Mouse (Mus musculus) liver, embryonic 15.5 days (tissue): ENCODE results near the gene Dnajc22. TPM values are rescaled to one million over a fixed set of nuclear protein-coding genes. Genes with fewer than 3 reads are reported as not detected.

Experiments used
- ATAC-seq: fragments of 200-750 bp; cut with Nextera tagmentation; 2 replicates; pipeline ENCODE4 v1.8.0; 2017; ENCODE audit warnings: moderate number of reproducible peaks, mild to moderate bottlenecking, moderate library complexity; ENCODE audit not compliant: insufficient read depth
- H3K27ac ChIP-seq: fragments of 300-500 bp; sonication (generic); replicated peaks from 2 replicates; pipeline ENCODE4 v1.5.1; 2015; ENCODE audit warnings: mild to moderate bottlenecking, inconsistent platforms
- H3K27me3 ChIP-seq: fragments of 300-500 bp; sonication (generic); 2 replicates; pipeline ENCODE4 v1.6.1; 2015; ENCODE audit warnings: mild to moderate bottlenecking, inconsistent platforms
- H3K36me3 ChIP-seq: fragments of 300-500 bp; sonication (generic); replicated peaks from 2 replicates; pipeline ENCODE4 v1.6.1; 2015; ENCODE audit warnings: moderate library complexity, mild to moderate bottlenecking, inconsistent platforms
- H3K4me1 ChIP-seq: fragments of 300-500 bp; sonication (generic); replicated peaks from 2 replicates; pipeline ENCODE4 v1.6.1; 2015; ENCODE audit warnings: inconsistent platforms
- H3K4me2 ChIP-seq: fragments of 300-500 bp; sonication (generic); 2 replicates; pipeline ENCODE4 v1.6.1; 2015; ENCODE audit warnings: moderate library complexity, mild to moderate bottlenecking, inconsistent platforms
- H3K4me3 ChIP-seq: fragments of 300-500 bp; sonication (generic); replicated peaks from 2 replicates; pipeline ENCODE4 v1.5.1; 2015; ENCODE audit warnings: mild to moderate bottlenecking, inconsistent platforms
- H3K9ac ChIP-seq: fragments of 300-500 bp; sonication (generic); 2 replicates; pipeline ENCODE4 v1.6.1; 2015; ENCODE audit warnings: moderate library complexity, mild to moderate bottlenecking, inconsistent platforms
- H3K9me3 ChIP-seq: fragments of 300-500 bp; sonication (generic); replicated peaks from 2 replicates; pipeline ENCODE4 v1.6.1; 2016; ENCODE audit warnings: inconsistent platforms
- WGBS: fragments of 180-500 bp; shearing (Covaris S2); methylation state at CpG from one replicate; pipeline ENCODE4 v1.1.7; 2015; ENCODE audit warnings: mixed read lengths; ENCODE audit not compliant: insufficient replicate concordance; 5-methylcytosine and 5-hydroxymethylcytosine counted together
- polyA plus RNA-seq: library from polyadenylated mRNA; unstranded; fragments of >200 nt; fragmentation: Nextera tagmentation; extraction: Ambion mirVana; gene quantifications from 2 replicates; pipeline ENCODE4 v1.2.1, GENCODE M21; 2015

Dnajc22 gene
- polyA plus RNA-seq, 1 experiment from 2014 or later = 18.1 TPM

DNA sequence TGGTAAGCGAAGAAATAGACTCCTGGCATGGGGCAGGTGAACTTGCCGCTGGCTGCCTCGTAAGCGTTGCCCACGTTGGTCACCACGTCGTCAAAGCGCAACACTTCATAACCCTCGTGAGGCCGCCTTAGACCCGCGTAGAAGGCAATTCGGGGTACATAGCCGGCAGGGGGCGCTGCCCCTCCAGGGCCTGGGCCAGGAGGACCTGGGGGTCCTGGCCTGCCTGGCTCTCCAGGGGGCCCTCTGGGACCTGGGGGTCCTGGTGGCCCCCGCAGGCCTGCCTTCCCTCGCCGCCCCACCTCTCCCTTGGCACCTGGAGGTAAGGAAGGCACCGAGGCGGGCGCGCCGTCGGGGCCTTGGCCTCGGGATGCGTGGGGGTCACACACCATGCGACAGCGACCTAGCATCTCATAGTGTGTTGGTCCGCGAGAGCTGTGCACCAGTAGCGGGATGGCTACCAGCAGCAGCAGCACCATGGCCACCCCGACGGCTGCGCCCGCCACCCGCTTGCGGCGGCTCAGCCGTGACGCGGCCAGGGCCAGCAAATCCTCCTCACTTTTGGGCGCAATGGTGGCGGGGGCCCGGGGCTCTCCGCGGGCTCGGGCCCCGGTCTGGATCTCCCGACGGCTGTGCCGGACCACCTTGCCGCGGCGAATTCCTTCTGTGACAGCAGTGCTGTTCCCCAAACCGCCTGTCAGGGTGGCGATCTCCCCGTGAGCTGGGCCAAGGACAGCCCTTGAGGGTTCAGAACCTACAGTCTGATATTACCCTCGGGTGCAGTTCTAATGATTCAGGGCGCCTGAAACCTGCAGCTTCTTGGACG, 5.5 kb upstream of the Dnajc22 start, which contains the start of gene C1ql4:
C1ql4 (minus strand) TSS at position 565 of the 823 bp plus-strand sequence.
- Histone ChIP-seq H3K4me1 (peaks cover 41% of the 10 kb centered on the region), H3K4me3 (peak within 1 kb of the TSS; percentile 21), H3K4me2 (peak within 1 kb of the TSS; percentile 52), H3K27ac (no peak within 1 kb of the TSS), H3K27me3 (peaks cover 94% of the 10 kb centered on the region), H3K9me3 (no peaks in the 10 kb centered on the region), H3K36me3 (peaks cover 11% of the 10 kb centered on the region), H3K9ac (no peak within 1 kb of the TSS)
- whole genome bisulfite sequencing = 12% methylated on average over 60 of the region's 60 CpGs
- no peak for ATAC-seq

DNA sequence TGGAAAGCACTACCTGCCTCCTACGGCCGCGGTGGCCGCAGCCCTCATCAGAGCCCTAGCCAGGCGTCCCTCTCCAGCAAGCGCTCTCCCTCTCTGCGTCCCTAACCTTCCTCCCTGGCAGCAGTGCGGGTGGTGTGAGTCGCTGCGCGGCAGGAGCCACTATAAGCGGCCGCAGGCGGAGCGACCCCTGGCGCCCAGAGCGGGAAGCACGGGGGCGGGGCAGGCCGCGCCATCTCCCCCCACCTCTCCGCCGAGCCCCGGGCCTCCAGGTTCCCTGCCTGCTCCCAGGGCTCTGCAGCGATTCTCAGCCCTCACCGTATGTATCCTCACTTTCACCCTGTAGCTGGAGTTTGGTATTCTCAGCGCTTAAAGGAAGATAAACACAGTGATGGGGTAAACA, 4.7 kb upstream of the Dnajc22 start:
- no peak overlapping the region for H3K9ac ChIP-seq
- H3K4me1 ChIP-seq = peaks cover 43% of the 10 kb centered on the region
- H3K27me3 ChIP-seq = peaks cover 100% of the 10 kb centered on the region
- peak overlapping the region; percentile 21 for H3K4me3 ChIP-seq
- H3K36me3 ChIP-seq = 0 out of 2 replicates have a peak, but pooled peaks cover 3% of the 10 kb centered on the region
- peak; percentile 23; the same call in 1 of the 2 replicates for ATAC-seq
- H3K27ac ChIP-seq = no peak overlapping the region
- H3K4me2 ChIP-seq = peak overlapping the region; percentile 52
- WGBS = 1% methylated on average over 27 of the region's 27 CpGs
- H3K9me3 ChIP-seq = no peaks in the 10 kb centered on the region

DNA sequence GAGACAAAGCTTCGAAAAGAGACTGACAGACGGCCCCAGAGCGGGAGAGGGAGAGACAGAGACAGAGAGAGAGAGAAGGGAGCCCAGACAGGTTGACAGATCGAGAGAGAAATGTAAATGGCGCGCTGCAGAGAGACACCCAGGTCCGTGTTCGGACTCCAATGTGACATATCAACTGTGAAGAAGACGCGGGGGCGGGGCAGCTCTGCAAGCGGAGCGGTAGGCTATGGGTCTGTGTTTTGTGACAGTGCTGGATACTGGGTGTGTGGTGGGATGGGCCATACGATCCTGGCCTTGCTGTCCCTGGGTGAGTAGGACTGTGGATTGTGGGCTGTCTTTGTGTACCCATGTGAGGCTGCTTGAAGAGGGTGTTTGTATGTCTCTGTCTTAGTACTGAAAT, 3.9 kb upstream of the Dnajc22 start:
- H3K27me3 ChIP-seq = peaks cover 100% of the 10 kb centered on the region
- peak overlapping the region; percentile 52 for H3K4me2 ChIP-seq
- H3K36me3 ChIP-seq = no peaks in the 10 kb centered on the region
- 10% methylated on average over 14 of the region's 14 CpGs for WGBS
- H3K9ac ChIP-seq = no peak overlapping the region
- H3K4me1 ChIP-seq = peaks cover 43% of the 10 kb centered on the region
- H3K27ac ChIP-seq = no peak overlapping the region
- H3K9me3 ChIP-seq = no peaks in the 10 kb centered on the region
- no peak for ATAC-seq
- no peak overlapping the region for H3K4me3 ChIP-seq

- no peak for ATAC-seq
Measured at GRCm38 (mm10) chr15:99093291-99094258, 605 bp downstream of the Dnajc22 start.

DNA sequence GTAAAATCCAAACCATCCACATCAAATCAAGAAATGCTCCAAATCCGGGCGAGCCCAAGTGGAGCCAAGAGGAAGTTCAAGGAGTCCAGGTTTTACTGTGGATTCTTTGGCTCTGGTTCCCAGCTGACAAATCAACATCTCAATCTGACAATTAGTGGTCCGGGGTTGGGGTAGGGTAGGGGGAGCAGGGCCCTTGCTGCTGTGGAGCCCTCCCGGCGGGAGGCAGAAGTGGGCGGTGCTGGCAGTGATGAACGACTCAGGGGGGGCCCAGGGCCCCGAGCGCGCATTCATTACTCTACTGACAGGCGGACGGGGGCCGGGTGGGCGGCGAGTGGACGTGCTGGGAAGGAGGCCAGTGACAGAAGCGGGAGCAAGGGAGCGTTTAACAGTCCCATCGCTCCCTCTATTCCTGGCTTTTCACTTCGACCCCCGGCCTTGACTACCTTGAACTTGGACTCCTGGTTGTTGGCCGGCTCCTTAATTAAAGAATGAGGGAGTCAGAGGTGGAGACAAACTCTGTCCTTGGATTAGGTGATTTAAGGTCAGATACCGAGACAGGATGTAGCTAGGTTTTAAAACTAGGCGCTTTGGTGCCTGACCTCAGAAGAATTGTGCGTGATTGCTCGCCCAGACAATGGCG, 1.8 kb downstream of the Dnajc22 start:
- Histone ChIP-seq H3K4me3 (no peak overlapping the region), H3K9me3 (no peaks in the 10 kb centered on the region), H3K27ac (no peak overlapping the region), H3K4me2 (no peak overlapping the region), H3K9ac (no peak overlapping the region), H3K27me3 (peaks cover 100% of the 10 kb centered on the region), H3K36me3 (no peaks in the 10 kb centered on the region), H3K4me1 (peaks cover 40% of the 10 kb centered on the region)
- WGBS = 4% methylated on average over 27 of the region's 27 CpGs
- no peak for ATAC-seq

More at GRCm38 (mm10) chr15:99093291-99094258, 605 bp downstream of the Dnajc22 start:
- no peak overlapping the region for H3K9ac ChIP-seq
- peaks cover 100% of the 10 kb centered on the region for H3K27me3 ChIP-seq
- WGBS = 2% methylated on average over 56 of the region's 56 CpGs
- no peaks in the 10 kb centered on the region for H3K9me3 ChIP-seq
- H3K4me2 ChIP-seq = peak overlapping the region; percentile 57
- no peaks in the 10 kb centered on the region for H3K36me3 ChIP-seq
- H3K4me1 ChIP-seq = peaks cover 44% of the 10 kb centered on the region
- peak overlapping the region; percentile 43 for H3K4me3 ChIP-seq
- no peak overlapping the region for H3K27ac ChIP-seq

GRCm38 (mm10) chr15:99095356-99095755, 2.4 kb downstream of the Dnajc22 start:
- Histone ChIP-seq H3K27ac (no peak overlapping the region), H3K4me3 (no peak overlapping the region)
- 13% methylated on average over 6 of the region's 6 CpGs for WGBS

GRCm38 (mm10) chr15:99096061-99096793, 3.3 kb downstream of the Dnajc22 start:
- no peak for ATAC-seq
- Histone ChIP-seq H3K27ac (no peak overlapping the region), H3K4me2 (peak overlapping the region; percentile 60), H3K4me3 (peak overlapping the region; percentile 33), H3K9ac (no peak overlapping the region), H3K27me3 (peaks cover 100% of the 10 kb centered on the region), H3K4me1 (peaks cover 40% of the 10 kb centered on the region), H3K9me3 (no peaks in the 10 kb centered on the region), H3K36me3 (no peaks in the 10 kb centered on the region)
- 6% methylated on average over 24 of the region's 24 CpGs for WGBS

More at GRCm38 (mm10) chr15:99095356-99095755, 2.4 kb downstream of the Dnajc22 start:
- H3K27me3 ChIP-seq = peaks cover 100% of the 10 kb centered on the region
- no peaks in the 10 kb centered on the region for H3K9me3 ChIP-seq
- peaks cover 40% of the 10 kb centered on the region for H3K4me1 ChIP-seq
- no peak overlapping the region for H3K4me2 ChIP-seq
- no peak for ATAC-seq
- no peaks in the 10 kb centered on the region for H3K36me3 ChIP-seq
- H3K9ac ChIP-seq = no peak overlapping the region

GRCm38 (mm10) chr15:99096831-99097500, 4.0 kb downstream of the Dnajc22 start:
- H3K9me3 ChIP-seq = no peaks in the 10 kb centered on the region
- ATAC-seq = no peak
- peaks cover 98% of the 10 kb centered on the region for H3K27me3 ChIP-seq
- peak overlapping the region; percentile 33 for H3K4me3 ChIP-seq
- H3K27ac ChIP-seq = no peak overlapping the region
- no peaks in the 10 kb centered on the region for H3K36me3 ChIP-seq
- H3K4me1 ChIP-seq = peaks cover 38% of the 10 kb centered on the region
- no peak overlapping the region for H3K9ac ChIP-seq
- peak overlapping the region; percentile 60 for H3K4me2 ChIP-seq
- under 1% methylated on average over 56 of the region's 58 CpGs for WGBS

DNA sequence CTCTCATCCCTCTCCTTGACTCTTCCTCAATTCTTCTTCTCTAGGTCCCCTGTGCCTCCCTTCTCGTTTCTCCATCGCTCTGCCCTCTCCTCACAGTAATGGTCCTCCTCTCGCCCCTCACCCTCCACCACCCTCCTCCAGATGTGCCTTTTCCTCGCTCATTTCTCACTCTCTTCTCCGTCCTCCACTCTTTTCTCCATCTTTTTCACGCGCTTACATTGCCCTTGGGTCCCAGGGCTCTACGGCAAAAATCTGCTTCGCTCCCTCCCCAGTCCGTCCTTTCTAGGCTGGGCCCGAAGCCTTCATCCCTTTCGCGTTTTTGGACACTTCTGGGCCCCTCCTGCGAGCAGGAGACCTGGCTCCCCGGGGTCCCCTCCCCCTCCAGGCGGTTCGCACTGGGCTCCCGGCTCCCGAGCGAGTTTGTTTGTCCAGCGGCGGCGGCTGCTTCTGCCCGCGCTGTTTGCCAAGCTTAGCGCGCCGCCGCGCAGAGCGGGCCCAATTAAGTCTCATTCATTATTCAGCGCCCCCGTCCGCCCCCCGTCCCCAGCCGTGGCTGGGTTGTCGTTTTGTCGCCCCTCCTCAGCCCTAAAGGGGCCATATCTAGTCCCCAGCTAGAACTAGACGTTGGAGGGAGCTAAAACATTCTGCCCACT, 5.0 kb downstream of the Dnajc22 start:
- Histone ChIP-seq H3K27me3 (peaks cover 88% of the 10 kb centered on the region), H3K9ac (no peak overlapping the region)
- WGBS = 1% methylated on average over 39 of the region's 39 CpGs

More for the DNA sequence above, 5.0 kb downstream of the Dnajc22 start:
- peaks cover 34% of the 10 kb centered on the region for H3K4me1 ChIP-seq
- peak overlapping the region; percentile 60 for H3K4me2 ChIP-seq
- H3K27ac ChIP-seq = no peak overlapping the region
- no peak for ATAC-seq
- no peaks in the 10 kb centered on the region for H3K9me3 ChIP-seq
- H3K4me3 ChIP-seq = peak overlapping the region; percentile 33
- H3K36me3 ChIP-seq = no peaks in the 10 kb centered on the region
